Mouse (Mus musculus): ENCODE results near the gene Ntm. TPM values are rescaled to one million over a fixed set of nuclear protein-coding genes. Genes with fewer than 3 reads are reported as not detected.

Ntm gene
- polyA plus RNA-seq, 1 experiment from 2014 or later: 27.3 TPM

DNA sequence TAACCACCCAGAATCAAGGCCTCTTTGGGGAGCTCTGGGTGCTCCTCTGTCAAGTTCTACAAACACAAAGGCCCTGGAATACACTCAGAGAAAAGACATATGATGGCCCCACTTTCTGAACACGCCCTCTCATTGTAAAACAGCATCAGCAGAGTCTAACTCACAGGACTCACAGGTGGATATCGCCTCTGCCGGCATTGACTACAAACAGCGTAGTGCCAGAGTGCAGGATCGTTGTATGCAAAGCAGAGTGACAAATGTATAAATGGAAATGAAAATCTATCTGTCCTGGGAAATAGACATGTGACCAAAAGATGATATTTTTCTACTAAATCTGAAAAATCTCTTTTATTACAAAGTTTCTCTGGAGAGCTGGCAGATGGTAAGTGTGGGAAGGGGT lies 314.7 kb downstream of the Ntm start:
- Histone ChIP-seq H3K36me3 (no peaks in the 10 kb centered on the region), H3K4me2 (no peak overlapping the region), H3K9me3 (no peaks in the 10 kb centered on the region), H3K4me1 (peaks cover 3% of the 10 kb centered on the region; the same call in 1 of the 2 replicates), H3K9ac (no peak overlapping the region), H3K27ac (no peak overlapping the region), H3K27me3 (peaks cover 33% of the 10 kb centered on the region), H3K4me3 (no peak overlapping the region)
- no peak for ATAC-seq (ENCODE audit: insufficient number of reproducible peaks, low FRiP score, low TSS enrichment, low read depth)
- WGBS: 85% methylated on average over 5 of the region's 5 CpGs

GRCm38 (mm10) chr9:29647764-29648163 lies 315.2 kb downstream of the Ntm start:
- Histone ChIP-seq H3K9ac (no peak overlapping the region), H3K4me3 (no peak overlapping the region), H3K27ac (no peak overlapping the region), H3K36me3 (no peaks in the 10 kb centered on the region), H3K27me3 (peaks cover 28% of the 10 kb centered on the region), H3K4me2 (no peak overlapping the region), H3K9me3 (no peaks in the 10 kb centered on the region), H3K4me1 (peaks cover 3% of the 10 kb centered on the region; the same call in 1 of the 2 replicates)
- 53% methylated on average over 8 of the region's 8 CpGs for WGBS
- no peak for ATAC-seq (ENCODE audit: insufficient number of reproducible peaks, low FRiP score, low TSS enrichment, low read depth)

DNA sequence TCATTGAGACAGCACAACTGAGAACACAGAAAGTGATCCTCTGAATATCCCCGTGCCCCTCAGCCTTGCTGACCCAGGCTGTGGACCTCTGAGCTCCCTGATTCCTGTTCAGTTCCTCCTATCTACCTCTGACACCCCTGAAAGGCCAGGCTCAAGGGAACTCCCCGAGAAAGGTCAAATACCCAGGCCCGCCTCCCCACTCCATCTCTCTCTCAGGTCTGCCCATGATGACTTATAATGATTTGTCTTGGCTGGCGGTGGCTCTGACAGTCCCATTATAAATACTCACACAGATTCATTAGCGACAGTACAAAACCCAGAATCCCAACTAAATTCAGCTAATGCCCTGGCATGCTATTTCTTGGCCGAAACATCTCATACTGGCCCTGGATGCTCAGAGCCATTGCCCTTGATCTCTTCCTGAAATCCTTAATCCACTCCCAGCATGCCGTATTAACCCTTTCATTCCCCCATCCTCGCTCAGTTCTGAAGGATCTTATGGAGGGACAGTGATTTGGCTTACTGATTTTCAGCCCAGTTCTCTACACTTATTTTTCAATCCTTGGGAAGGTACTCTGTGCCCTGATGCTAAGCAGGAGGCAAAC lies 317.0 kb downstream of the Ntm start:
- ATAC-seq (ENCODE audit: insufficient number of reproducible peaks, low FRiP score, low TSS enrichment, low read depth): no peak
- Histone ChIP-seq H3K36me3 (no peaks in the 10 kb centered on the region), H3K27ac (no peak overlapping the region), H3K4me1 (peaks cover 3% of the 10 kb centered on the region; the same call in 1 of the 2 replicates), H3K4me3 (no peak overlapping the region), H3K9me3 (no peaks in the 10 kb centered on the region), H3K4me2 (no peak overlapping the region), H3K27me3 (peaks cover 22% of the 10 kb centered on the region), H3K9ac (no peak overlapping the region)
- WGBS: 47% methylated on average over 8 of the region's 8 CpGs

DNA sequence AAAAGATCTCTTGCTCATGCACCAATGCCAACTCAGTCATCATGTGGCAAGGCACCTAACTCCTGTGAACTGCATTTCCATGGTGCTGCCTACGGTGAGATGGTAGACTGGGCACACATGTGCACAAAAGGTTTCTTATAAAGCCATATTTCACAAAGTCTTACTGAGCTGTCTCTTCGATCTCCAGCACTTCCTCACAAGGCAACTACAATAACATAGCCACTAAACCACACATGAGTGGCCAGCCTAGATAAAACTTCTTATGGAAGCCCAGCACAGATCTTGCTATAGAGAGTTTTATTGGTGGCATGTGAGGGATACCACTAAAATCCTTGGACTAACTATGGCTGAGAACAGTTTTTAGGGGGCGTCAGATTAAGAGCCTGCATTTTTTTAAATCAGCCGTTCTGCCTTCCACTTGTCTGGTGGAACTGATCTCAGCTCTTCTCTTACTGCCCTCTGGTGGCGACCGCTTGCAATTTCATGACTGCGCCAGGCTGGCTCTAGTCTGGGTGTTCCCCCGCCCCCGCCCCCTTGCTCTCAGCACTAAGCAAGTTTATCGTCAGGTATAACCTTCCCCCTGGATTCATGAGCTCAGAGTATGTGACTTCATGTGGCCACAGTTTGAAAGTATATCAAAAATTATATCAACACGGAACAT lies 319.8 kb downstream of the Ntm start:
- no peak overlapping the region for H3K9ac ChIP-seq
- no peak for ATAC-seq (ENCODE audit: insufficient number of reproducible peaks, low FRiP score, low TSS enrichment, low read depth)
- H3K36me3 ChIP-seq: no peaks in the 10 kb centered on the region
- WGBS: 21% methylated on average over 11 of the region's 11 CpGs
- H3K27me3 ChIP-seq: peaks cover 17% of the 10 kb centered on the region
- H3K4me1 ChIP-seq: peaks cover 3% of the 10 kb centered on the region; the same call in 1 of the 2 replicates
- no peak overlapping the region for H3K4me3 ChIP-seq
- H3K9me3 ChIP-seq: no peaks in the 10 kb centered on the region
- H3K27ac ChIP-seq: no peak overlapping the region
- no peak overlapping the region for H3K4me2 ChIP-seq

DNA sequence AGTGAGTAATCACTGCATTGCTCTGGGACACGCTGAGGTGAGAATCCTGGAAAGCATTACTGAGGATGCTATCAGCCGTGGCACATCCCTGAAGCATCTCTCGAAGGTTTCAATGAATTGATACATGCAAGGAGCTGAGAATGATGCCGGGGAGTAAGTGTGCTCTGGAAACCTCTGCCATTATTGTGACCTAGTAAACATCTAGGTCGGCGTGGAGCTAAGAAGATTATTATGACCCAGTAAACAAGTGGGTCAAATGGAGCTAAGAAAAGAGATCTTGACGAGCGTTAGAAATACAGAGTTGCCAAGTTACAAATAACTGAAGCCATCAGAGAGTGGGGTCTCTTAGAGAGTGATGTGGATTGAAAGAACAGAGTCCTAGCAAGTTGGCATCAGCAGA lies 325.6 kb downstream of the Ntm start:
- Histone ChIP-seq H3K4me2 (no peak overlapping the region), H3K4me1 (no peaks in the 10 kb centered on the region), H3K27me3 (no peaks in the 10 kb centered on the region), H3K9me3 (no peaks in the 10 kb centered on the region), H3K27ac (no peak overlapping the region), H3K9ac (no peak overlapping the region), H3K4me3 (no peak overlapping the region), H3K36me3 (no peaks in the 10 kb centered on the region)
- ATAC-seq (ENCODE audit: insufficient number of reproducible peaks, low FRiP score, low TSS enrichment, low read depth): no peak
- WGBS: 86% methylated on average over 8 of the region's 8 CpGs

GRCm38 (mm10) chr9:29617181-29617580 lies 345.8 kb downstream of the Ntm start:
- Histone ChIP-seq H3K9ac (no peak overlapping the region), H3K27me3 (no peaks in the 10 kb centered on the region), H3K9me3 (no peaks in the 10 kb centered on the region), H3K4me3 (no peak overlapping the region), H3K4me1 (no peaks in the 10 kb centered on the region), H3K4me2 (no peak overlapping the region), H3K36me3 (no peaks in the 10 kb centered on the region), H3K27ac (no peak overlapping the region)
- 47% methylated on average over 5 of the region's 5 CpGs for whole genome bisulfite sequencing
- ATAC-seq (ENCODE audit: insufficient number of reproducible peaks, low FRiP score, low TSS enrichment, low read depth): no peak

DNA sequence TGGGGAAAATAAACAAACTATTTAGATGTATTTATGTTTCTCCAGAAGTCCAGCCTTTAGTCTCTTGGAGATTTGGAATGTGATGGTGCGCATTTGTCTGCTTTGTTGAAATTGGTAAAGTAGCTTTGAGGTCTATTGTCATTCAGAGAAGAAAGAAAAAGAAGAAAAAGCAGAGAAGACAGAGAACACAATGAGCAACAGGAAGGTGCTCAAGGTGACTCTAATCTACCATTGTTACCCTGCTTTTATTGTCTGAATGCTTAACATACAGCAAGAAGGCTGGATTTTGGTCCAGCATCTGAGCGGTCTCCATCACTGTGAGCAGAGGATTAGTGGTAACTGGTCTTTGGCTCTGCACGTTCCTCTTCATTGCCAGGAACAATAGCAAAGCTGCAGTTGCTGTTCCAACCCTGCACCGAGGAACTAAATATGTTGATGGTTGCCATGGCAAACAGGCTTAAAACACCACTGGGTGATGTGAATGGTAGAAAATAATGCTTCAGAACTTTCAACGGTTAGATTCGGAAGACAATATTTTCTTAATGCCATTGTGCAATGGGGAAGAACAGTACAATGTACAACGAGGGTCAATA lies 350.8 kb downstream of the Ntm start:
- Histone ChIP-seq H3K4me1 (no peaks in the 10 kb centered on the region), H3K4me2 (no peak overlapping the region), H3K36me3 (no peaks in the 10 kb centered on the region), H3K9me3 (no peaks in the 10 kb centered on the region), H3K9ac (no peak overlapping the region), H3K4me3 (no peak overlapping the region), H3K27me3 (no peaks in the 10 kb centered on the region), H3K27ac (no peak overlapping the region)
- 72% methylated on average over 7 of the region's 7 CpGs for WGBS
- no peak for ATAC-seq (ENCODE audit: insufficient number of reproducible peaks, low FRiP score, low TSS enrichment, low read depth)

- no peak for ATAC-seq (ENCODE audit: insufficient number of reproducible peaks, low FRiP score, low TSS enrichment, low read depth)
- Histone ChIP-seq H3K4me2 (no peak overlapping the region), H3K9ac (no peak overlapping the region), H3K27ac (no peak overlapping the region), H3K4me1 (no peaks in the 10 kb centered on the region), H3K27me3 (no peaks in the 10 kb centered on the region), H3K9me3 (no peaks in the 10 kb centered on the region), H3K4me3 (no peak overlapping the region), H3K36me3 (no peaks in the 10 kb centered on the region)
- WGBS: 15% methylated on average over 2 of the region's 2 CpGs
Observed at GRCm38 (mm10) chr9:29610867-29611266, 352.1 kb downstream of the Ntm start.

DNA sequence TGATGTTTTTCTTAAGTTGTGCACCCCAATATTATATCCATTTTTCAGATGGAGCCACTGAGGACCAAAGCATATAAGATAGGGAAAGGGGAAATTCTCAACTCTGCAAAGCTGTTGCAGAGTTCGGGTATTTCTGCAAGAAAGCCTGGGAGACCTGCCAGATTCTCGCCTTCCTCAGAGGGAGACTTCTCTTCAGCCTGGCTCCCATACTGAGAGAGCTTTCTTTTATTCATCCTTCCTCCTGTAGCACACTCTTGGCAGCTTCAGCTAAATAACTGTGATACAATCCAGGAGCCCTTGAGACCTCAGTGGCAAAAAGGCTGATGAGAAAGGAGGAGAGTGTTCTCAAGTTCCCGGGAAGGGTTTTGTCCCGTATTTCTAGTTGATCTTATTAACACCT lies 365.3 kb downstream of the Ntm start:
- H3K4me2 ChIP-seq: no peak overlapping the region
- peaks cover 4% of the 10 kb centered on the region; the same call in 1 of the 2 replicates for H3K27me3 ChIP-seq
- H3K9ac ChIP-seq: no peak overlapping the region
- no peak overlapping the region for H3K27ac ChIP-seq
- no peaks in the 10 kb centered on the region for H3K9me3 ChIP-seq
- WGBS: 25% methylated on average over 4 of the region's 4 CpGs
- H3K4me1 ChIP-seq: no peaks in the 10 kb centered on the region
- H3K4me3 ChIP-seq: no peak overlapping the region
- no peaks in the 10 kb centered on the region for H3K36me3 ChIP-seq
- no peak for ATAC-seq (ENCODE audit: insufficient number of reproducible peaks, low FRiP score, low TSS enrichment, low read depth)

DNA sequence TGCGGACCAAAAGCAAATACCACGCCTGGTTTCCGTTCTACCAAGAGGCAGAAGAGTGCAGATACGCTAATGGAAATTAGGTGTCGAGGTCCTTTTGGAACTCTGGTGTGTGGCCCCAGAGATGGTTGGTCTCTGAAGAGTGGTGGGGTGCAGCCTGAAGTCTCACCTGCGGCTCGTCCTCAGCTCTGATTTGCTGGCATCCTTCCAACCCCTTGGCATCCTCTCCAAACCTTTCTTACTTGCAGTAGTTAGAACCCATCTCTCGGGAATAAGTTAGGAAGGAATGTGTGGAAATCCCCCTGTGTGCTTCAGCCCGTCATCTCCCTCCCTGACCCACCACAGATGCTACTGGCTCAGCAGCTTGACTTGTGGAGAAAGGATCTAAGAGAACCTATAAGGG lies 367.6 kb downstream of the Ntm start:
- no peak for ATAC-seq (ENCODE audit: insufficient number of reproducible peaks, low FRiP score, low TSS enrichment, low read depth)
- Histone ChIP-seq H3K9me3 (no peaks in the 10 kb centered on the region), H3K27ac (no peak overlapping the region), H3K4me3 (no peak overlapping the region), H3K27me3 (peaks cover 4% of the 10 kb centered on the region; the same call in 1 of the 2 replicates), H3K4me2 (no peak overlapping the region), H3K9ac (no peak overlapping the region), H3K36me3 (no peaks in the 10 kb centered on the region), H3K4me1 (no peaks in the 10 kb centered on the region)
- WGBS: 73% methylated on average over 9 of the region's 9 CpGs

GRCm38 (mm10) chr9:29594537-29595294 lies 368.2 kb downstream of the Ntm start:
- Histone ChIP-seq H3K27me3 (peaks cover 4% of the 10 kb centered on the region; the same call in 1 of the 2 replicates), H3K27ac (no peak overlapping the region), H3K4me1 (no peaks in the 10 kb centered on the region), H3K4me2 (no peak overlapping the region), H3K9me3 (no peaks in the 10 kb centered on the region), H3K36me3 (no peaks in the 10 kb centered on the region), H3K4me3 (no peak overlapping the region), H3K9ac (no peak overlapping the region)
- WGBS: 66% methylated on average over 21 of the region's 21 CpGs
- ATAC-seq (ENCODE audit: insufficient number of reproducible peaks, low FRiP score, low TSS enrichment, low read depth): no peak

GRCm38 (mm10) chr9:29587376-29587775 lies 375.6 kb downstream of the Ntm start:
- H3K27me3 ChIP-seq: 0 out of 2 replicates have a peak, but pooled peaks cover 3% of the 10 kb centered on the region
- H3K27ac ChIP-seq: no peak overlapping the region
- H3K4me1 ChIP-seq: no peaks in the 10 kb centered on the region
- no peaks in the 10 kb centered on the region for H3K36me3 ChIP-seq
- H3K9ac ChIP-seq: no peak overlapping the region
- H3K4me3 ChIP-seq: no peak overlapping the region
- no peak overlapping the region for H3K4me2 ChIP-seq
- no peak for ATAC-seq (ENCODE audit: insufficient number of reproducible peaks, low FRiP score, low TSS enrichment, low read depth)
- no peaks in the 10 kb centered on the region for H3K9me3 ChIP-seq
- WGBS: 69% methylated on average over 5 of the region's 5 CpGs
